Mouse (Mus musculus) cerebellum, adult 11-12 months (tissue): ENCODE measurements at regions not wholly inside any gene's neighbourhood (a gene's known extent, or its start where the extent isn't known, plus 50 kb on each side); places are given as distances from the start of the nearest gene placed in this dataset.

Experiments
- DNase-seq: peaks from one replicate; pipeline ENCODE4 v3.0.0; 2022

DNA sequence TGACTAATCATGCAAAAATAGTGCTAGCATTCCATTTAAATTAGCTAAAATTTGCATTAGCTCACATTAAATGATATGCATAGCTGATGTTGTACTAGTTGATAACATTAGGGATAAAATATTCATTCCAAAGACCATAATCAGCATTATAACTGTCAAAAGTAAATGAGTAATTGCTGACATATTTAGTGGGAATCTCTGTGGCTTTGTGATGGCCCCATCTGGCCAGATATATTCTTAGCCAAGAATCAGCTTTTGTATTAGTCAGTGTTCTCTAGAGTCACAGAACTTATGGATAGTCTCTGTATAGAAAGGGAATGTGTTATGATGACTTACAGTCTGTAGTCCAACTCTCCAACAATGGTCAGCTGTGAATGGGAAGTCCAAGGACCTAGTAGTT is 171.2 kb downstream of the Gria2 start:
- no peak for DNase-seq

DNA sequence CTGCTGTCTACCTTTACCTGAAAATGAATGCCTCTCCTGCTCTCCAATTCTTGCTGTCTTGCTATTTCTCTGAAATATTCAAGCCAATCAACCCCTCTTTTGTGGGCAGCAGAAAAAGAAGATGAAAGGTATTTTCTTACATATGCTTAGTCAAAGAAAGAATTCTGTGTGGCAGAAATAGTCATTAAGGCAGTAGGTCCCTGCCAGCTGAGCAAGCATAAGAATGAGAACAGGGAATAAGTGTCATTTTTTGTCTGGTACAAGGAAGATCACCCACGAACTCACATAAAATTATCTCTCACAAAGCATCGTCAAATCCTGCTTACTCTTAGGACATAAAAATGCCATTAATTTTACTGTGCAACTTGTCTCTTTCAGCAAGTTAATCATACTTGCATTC is 192.2 kb downstream of the Gria2 start:
- no peak for DNase-seq

DNA sequence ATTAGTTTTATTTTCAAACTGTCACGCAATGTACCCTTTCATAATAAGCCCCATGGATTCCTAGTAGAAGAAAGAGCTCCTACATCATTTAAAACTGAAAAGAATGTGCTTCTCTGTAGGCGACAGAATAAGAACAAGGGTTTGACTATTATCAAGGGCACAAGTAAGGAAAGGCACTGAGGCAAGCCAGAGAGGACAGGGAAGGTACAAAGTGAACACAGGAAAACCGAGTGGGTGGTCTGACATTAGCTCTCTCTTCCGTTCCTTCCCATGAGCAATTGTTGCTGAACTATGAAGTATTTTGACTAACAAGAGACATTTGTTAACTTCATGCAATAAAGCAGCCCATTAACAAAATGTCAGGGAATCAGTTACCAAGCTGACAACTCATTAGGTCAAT is 194.2 kb downstream of the Gria2 start:
- no peak for DNase-seq

DNA sequence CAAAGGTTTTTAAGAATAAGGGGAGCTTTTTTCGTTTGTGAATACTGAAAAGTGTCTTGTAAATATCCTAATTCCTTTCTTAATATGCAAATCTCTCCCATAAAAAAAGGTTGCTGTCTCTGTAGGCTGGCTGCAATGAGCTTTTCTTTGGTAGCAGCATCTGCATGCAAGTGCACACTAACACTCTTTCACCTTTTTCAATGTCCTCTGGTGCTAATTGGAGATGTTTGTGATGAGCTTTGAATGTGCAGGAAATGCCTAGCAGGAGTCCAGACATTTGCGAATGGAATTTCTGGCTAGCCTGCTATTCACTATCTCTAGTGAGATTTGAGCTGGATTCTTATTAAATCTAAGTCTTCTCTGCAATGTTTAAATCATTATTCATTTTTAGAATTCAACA is 194.8 kb downstream of the Gria2 start:
- no peak for DNase-seq

DNA sequence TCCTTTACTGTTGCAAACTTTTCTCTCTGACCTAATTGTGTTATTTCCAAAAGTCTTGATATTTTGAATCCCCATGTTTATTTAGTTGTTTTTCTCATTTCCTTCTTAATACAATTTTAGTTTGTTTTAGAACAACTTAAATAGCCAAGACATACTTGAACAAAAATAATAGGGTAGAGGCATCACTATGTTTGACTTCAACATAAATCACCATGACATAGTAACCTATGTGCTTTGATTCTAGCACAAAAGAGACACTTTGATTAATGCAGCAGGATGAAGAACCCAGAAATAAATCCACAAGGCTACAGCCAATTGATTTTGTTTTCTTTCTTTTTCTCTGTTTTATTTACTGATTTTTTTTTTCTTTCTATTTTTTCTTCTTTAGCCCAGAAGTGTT is 205.1 kb downstream of the Gria2 start:
- no peak for DNase-seq

DNA sequence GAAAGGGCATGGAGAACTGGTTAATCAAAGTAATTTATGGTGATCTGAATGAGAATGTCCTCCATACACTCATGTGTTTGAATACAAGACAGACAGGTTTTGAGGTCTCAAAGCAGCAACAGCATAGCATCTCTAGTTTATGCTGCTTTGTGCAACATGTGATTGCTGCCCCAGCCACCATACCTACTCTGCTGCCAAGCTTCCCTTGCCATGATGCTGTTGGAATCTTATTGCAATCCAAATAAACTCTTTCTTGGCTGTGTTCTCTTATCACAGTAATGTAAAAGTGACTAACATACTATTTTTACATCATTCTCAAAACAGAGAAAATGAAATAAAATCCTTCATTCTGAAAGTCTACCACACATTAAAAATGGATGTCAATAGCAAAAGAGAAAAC is 235.1 kb downstream of the Gria2 start:
- no peak for DNase-seq

DNA sequence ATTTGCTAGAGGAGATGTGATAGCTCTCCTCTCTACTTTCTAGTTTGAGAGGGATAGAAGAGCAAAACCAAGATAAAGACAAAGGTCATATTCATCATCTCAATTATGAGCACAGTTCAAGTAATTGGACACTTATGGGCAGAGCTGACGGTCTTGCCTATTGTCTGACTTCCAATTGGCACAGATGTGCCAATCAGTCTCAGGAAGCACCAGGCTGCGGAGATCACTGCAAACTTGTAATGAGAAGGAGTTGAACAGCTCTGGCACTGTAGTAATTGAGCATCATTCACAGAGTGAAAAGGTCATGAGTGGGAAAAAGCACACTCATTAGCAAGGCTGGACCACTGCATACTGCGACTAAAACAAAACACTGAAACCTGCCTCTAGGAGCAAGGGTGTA is 236.4 kb downstream of the Gria2 start:
- no peak for DNase-seq

DNA sequence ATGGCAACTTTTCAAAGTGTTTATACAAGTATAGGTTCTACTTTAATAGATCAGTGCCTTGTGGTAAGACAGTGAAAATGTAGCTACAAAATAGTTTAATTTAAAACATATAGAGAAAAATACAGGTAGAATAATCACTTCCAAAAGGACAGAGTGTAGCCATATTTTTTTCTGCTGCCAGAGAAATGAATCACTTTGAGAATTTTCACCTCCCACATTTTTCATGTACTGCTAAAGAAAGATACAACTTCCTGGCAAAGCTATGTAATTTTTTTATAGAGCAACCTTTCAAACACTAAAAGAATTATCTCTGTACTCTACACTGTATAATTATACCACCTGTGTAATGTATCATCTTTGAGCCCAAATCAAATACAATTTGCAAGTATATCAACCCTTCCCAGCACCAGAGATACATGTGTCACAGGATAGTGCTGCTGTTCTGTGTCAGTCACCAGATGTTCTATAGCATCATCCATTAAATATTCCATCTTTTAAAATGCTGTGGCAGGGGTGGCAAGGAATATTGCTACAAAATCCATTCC is 256.4 kb downstream of the Gria2 start:
- no peak for DNase-seq

DNA sequence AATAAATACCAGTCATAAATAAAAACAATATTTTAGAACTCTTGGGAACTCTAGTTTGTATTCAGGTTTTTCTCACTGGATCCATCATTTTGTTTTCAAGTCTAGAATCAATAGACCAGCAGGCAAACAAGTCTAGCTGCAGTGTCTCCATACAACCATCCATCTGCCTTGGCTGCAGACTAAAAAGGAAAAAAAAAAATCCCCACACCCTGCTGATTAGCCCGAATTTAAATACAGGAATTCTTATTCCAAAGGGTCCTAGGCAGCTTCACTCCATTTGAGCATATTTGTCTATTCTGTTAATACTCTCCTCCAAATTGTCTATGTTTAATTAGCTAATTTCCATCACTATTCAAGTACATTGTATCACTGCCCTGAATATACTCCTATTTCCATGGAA is 258.9 kb downstream of the Gria2 start:
- no peak for DNase-seq

DNA sequence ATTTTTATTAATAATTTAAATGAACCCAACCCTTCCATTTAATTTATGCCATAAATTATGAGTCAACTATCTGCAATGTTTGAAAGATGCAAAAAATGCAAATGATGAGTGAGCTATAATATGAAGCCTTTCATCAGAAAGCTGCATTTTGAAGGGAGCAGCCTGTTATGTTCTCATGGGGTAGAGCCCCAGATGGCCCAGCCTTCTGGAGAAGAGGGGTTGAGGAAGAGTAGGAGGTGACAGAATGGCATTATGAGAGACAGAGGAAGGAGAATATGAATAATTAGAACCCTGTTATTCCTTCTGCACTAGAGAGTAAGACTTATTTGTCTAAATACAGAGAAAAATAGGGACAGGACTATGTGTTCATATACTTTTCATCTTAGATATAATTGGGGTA is 261.3 kb downstream of the Gria2 start:
- DNase-seq, result no peak

DNA sequence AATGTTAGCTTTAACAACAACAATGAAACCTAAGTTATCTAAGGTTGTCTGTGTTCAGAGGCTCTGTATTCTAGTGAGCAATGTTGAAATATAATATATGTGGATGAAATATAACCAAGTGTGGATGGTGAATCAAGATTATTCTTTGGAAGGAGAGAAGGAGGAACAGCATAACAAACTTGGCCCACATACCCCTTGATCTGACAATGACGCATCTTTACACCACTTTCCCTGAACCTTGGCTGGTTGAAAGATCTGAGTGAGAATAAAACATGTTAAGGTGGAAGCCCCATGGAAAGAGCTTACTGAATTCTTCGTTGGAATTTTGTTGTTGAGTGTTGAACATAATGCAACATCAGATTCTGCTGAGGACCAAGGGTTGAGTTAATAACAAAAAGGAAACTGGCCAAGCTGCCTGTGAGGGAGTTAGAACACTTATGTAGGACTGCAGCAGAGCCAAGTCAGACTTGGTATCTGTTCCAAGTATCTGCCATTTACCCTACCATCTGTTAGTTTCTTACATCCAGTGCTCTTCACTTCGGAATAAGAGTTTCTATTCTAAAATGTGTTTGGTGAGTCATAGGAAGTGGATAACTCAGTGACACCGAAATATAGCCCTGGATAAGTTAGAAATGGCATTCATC is 268.8 kb downstream of the Gria2 start:
- DNase-seq, result peak; percentile 2

DNA sequence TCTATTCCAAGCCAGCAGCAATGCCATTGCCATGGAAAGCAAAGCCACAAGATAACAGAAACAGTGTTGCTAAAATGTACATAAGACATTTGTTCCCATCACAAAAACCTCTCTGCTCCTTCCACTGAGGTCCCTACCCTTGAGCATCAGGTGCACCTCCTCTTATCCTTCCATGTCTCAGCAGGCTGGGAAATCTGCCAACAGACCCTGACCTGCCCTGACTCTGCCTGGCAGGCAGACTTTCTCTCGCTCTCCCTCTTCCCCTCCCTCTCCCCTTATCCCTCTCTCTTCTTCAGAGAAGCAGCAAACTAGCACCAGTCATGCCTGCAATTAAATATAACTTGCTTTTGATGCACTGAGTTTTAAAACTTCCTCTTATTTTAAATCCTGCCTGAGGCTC is 288.6 kb downstream of the Gria2 start:
- DNase-seq, result no peak

DNA sequence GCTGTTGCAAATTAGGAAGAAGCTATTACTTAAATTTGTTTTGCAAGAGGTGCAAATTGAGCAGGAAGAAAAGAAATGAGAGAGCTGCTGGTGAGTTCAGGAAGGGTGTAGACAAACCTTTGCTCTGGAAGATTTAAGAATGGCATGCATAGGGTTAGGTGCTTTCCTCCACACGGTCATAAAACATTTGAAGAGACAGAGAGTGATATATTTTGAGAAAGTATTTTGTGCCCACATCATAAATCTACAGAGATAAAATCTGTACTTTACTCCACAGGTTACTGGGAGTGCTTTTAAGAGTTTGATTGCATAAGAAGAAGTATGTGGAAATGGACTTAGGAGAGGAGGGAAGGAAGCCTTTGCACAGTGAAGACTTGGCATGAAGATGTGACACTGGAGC is 293.4 kb downstream of the Gria2 start:
- no peak for DNase-seq

DNA sequence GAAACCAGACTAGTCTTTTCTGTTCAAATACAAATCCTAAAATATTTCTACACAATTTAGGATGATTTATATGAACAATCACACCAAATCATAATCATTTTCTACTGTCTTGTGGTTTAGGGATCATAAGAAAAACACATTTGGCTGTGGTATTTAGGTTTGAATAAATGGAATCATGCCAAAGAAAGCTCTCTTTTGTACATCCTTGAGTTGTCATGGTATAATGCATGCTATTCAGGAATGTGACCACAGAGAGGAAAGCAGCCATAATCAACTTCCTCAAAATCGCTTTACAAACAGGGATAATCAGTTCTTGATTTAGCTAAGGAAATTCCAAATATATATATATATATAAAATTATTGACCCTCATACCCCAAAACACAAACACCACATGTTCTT is 295.9 kb downstream of the Gria2 start:
- DNase-seq, result no peak

DNA sequence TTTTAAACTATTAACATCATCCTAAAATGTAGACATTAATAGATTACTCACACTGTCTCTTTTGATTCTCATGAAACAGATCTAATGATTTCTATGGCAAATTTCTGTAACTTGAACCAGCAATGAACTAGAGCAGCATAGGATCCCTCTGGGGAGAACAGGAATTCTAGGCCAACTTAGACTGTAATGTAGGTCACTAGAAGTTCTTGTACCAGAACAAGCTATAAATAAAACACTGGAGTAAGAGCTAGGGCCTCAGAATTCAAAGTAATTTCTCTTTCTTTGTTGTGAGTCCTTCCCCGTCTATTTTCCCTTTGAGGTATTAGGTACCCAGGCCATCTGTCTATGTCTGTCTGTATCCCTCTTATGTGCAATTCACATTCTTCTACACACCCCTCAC is 301.5 kb downstream of the Gria2 start:
- no peak for DNase-seq

DNA sequence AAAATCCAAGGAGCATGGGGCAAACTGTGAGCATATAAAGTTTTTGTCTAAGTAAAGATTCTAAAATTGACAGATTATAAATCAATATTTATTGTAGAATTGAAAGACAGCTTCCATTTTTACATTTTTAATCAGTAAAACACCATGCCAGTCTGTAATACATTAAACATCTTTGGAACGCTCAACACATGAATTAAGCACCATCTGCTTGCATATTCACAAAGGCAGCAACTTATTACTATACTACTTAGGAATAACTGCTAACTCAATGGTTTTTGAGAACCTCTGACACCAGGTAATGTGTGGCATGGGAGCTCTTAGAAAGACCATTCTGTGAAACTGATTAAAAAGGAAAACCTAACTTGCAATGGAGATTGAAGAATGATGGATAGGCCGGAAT is 306.1 kb downstream of the Gria2 start:
- DNase-seq, result no peak

DNA sequence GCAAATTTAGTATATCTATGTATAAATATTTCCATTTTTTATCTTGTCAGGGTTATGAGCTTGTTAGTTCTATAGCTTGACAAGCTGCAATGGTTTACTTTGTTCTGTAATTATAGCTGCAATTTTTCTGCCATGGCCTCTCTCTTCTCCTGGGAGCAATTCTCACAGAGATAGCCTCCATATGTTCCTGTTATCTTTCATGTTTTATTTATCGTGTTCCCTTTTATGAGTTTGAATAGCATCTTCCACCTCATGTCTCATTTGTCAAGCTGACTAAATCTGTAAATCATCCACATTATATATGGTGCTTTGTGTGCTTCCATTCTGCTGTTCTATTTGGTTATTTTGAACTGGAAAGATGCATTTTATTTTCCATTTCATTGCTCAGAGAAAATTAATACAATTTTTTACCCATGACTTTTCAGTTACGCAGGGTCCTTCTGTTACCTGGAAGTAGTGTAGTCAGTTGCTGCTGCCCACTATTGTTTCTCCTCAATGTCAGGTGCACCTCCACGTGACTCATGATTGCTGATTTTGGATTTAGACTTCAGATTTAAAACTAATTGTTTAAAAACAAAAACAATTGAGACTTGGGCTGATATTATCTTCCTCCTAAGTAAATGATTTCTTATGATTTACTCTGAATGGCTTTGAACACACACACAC is 318.3 kb downstream of the Gria2 start:
- no peak for DNase-seq

DNA sequence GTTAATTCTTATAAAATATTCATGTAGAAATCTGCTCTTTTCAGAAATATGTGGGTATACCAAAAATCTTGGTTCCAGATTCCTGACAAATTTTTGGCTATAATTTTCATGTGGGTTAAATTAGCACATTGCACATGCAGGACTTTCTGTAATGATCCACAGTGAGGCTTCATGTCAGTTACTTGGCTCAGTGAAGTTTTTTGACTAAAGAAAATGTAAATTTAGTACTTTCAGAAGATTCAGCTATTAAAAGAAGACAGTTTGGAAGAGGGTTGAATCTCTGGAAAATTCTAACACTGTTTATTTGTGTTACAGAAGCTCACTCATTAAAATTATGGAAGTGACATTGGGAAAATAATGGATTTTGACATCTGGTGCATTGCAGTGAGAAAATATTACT is 324.0 kb downstream of the Gria2 start:
- DNase-seq, result no peak

DNA sequence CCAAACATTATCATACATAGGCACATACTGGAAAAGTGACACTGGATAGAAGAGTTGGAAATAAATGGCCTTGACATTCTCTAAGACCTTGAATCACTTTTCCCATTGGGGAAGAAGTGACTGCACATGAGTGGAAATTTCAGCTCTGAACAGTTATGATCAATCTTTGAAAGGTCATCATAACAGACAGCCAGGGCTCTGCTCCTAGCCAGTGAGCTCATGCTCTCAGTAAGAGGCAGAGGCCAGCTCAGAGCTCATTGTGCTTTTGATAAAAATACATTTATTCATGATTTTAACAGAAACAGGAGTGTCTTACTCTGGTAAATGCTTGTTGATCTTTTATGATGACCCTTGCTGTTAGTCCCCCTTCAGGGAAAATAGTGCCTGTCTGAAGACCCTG is 328.9 kb downstream of the Gria2 start:
- no peak for DNase-seq
